Mouse (Mus musculus) heart, embryonic 14.5 days (tissue): ENCODE data around the gene Tra2a. TPM values are rescaled to one million over a fixed set of nuclear protein-coding genes. Genes with fewer than 3 reads are reported as not detected.

Experiments
- ATAC-seq: fragments of 200-750 bp; cut with Nextera tagmentation; 2 replicates; pipeline ENCODE4 v1.8.0; 2017; ENCODE audit warnings: low read depth, moderate TSS enrichment; ENCODE audit not compliant: insufficient number of reproducible peaks, insufficient read depth, low FRiP score
- H3K27ac ChIP-seq, 2 experiments: fragments of 200-500 bp in 1 of 2; fragments of 300-500 bp in 1 of 2; sonication (generic) in 1 of 2; replicated peaks in 1 of 2; 2 replicates each; pipeline ENCODE4 v1.5.1; 2012 to 2014; ENCODE audit warnings: low read depth in 2 of 2, low read length in 2 of 2, control low read depth in 1 of 2, mild to moderate bottlenecking in 1 of 2, mixed read lengths in 1 of 2; ENCODE audit not compliant: control insufficient read depth in 1 of 2, insufficient read depth in 1 of 2
- H3K27me3 ChIP-seq: fragments of 300-500 bp; sonication (generic); 2 replicates; pipeline ENCODE4 v1.6.1; 2014; ENCODE audit warnings: mild to moderate bottlenecking, low read length, control low read depth; ENCODE audit not compliant: control insufficient read depth, insufficient read depth
- H3K36me3 ChIP-seq: fragments of 300-500 bp; sonication (generic); 2 replicates; pipeline ENCODE4 v1.6.1; 2014; ENCODE audit warnings: mild to moderate bottlenecking, control low read depth, low read length, mixed read lengths; ENCODE audit not compliant: control insufficient read depth, insufficient read depth
- H3K4me1 ChIP-seq, 2 experiments: fragments of 200-500 bp in 1 of 2; fragments of 300-500 bp in 1 of 2; sonication (generic) in 1 of 2; 2 replicates each; pipeline ENCODE4 v1.6.1; 2012 to 2014; ENCODE audit warnings: low read length in 2 of 2, control low read depth in 1 of 2, mixed read lengths in 1 of 2; ENCODE audit not compliant: control insufficient read depth in 2 of 2, insufficient read depth in 2 of 2
- H3K4me2 ChIP-seq: fragments of 300-500 bp; sonication (generic); 2 replicates; pipeline ENCODE4 v1.6.1; 2014; ENCODE audit warnings: mild to moderate bottlenecking, low read length
- H3K4me3 ChIP-seq, 2 experiments: fragments of 200-500 bp in 1 of 2; fragments of 300-500 bp in 1 of 2; sonication (generic) in 1 of 2; 2 replicates each; pipeline ENCODE4 v1.5.1; 2012 to 2014; ENCODE audit warnings: low read length in 2 of 2, mild to moderate bottlenecking in 2 of 2, control low read depth in 1 of 2, low read depth in 1 of 2, moderate library complexity in 1 of 2; ENCODE audit not compliant: control insufficient read depth in 1 of 2, insufficient read depth in 1 of 2
- H3K9ac ChIP-seq: fragments of 300-500 bp; sonication (generic); 2 replicates; pipeline ENCODE4 v1.6.1; 2014; ENCODE audit warnings: mild to moderate bottlenecking, low read length
- H3K9me3 ChIP-seq: fragments of 300-500 bp; sonication (generic); 2 replicates; pipeline ENCODE4 v1.6.1; 2016; ENCODE audit warnings: low read length, control low read depth; ENCODE audit not compliant: control insufficient read depth
- WGBS: fragments of 180-500 bp; shearing (Covaris S2); extraction: QIAGEN DNeasy Blood & Tissue Kit; methylation state at CpG from one replicate; pipeline ENCODE4 v1.1.7; 2014; 5-methylcytosine and 5-hydroxymethylcytosine counted together
- polyA plus RNA-seq: library from polyadenylated mRNA; unstranded; fragments of >200 nt; fragmentation: Nextera tagmentation; extraction: Ambion mirVana; gene quantifications from 2 replicates; pipeline ENCODE4 v1.2.1, GENCODE M21; 2014

The Tra2a gene
- polyA plus RNA-seq, 1 experiment from 2014 or later, result 36.1 TPM

DNA sequence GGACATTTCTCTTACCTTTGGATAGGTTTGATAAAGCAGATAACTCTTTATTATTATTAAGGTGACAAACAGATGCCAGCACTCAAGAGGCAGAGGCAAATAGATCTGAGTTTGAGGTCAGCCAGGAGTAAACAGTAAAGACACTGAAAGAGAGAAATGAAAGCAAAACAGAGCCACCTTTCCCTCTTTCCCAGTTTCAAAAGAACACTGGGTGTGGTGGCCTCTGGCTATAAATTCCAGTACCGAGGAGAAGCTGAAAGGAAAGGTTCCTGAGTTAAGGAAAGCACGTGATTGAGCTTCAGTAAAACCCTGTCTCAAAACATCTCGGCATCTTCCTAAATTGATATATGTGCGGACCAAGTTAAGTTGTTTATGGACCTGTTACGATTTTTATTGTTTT is 4.1 kb downstream of the Tra2a start:
- no peak overlapping the region for H3K9ac ChIP-seq

DNA sequence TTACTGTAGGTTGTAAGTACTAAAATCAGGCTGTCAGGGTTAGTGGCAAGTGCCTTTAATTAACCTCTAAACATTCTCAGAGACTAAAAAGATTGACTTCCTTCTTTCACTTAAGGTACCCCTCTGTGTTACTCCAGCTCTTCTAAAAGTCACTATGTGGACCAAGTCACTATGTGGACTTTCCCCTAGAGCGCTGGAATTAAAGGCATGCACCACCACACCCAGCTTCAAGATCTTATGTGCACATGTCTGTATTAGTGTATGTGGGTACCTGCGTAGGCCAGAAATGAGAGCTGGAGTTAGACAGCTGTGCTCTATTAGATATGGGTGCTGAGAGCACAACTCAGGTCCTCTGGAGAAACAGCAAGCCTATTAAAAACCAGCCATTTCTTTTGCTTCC is 6.0 kb downstream of the Tra2a start:
- no peak for ATAC-seq
- H3K4me1 ChIP-seq, result peaks cover 5 to 42% of the 10 kb centered on the region in 2 experiments

More for the DNA sequence above, 4.1 kb downstream of the Tra2a start:
- Histone ChIP-seq H3K4me3 (no peak overlapping the region), H3K27me3 (no peaks in the 10 kb centered on the region), H3K4me1 (peaks cover 5 to 40% of the 10 kb centered on the region in 2 experiments), H3K27ac (no peak overlapping the region), H3K4me2 (no peak overlapping the region), H3K9me3 (no peaks in the 10 kb centered on the region), H3K36me3 (no peaks in the 10 kb centered on the region)
- WGBS, result 54% methylated on average over 5 of the region's 5 CpGs
- no peak for ATAC-seq

DNA sequence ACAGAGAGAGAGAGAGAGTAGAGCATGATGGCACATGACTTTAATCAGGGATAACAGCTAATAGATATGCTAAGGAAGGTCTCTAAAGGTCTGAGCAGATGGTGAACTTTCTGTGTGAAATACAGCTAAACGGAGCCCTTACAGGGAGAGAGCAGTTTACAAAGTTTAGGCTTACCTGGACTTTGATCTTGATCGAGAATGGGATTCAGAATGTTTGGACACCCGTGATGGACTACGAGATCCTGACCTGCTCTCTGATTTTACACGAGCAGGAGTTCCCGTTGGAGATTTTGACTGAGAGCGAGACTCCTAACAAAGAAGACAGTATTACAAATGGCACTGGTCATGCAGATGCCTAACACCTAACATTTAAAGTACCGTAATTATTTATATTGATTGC is 11.6 kb downstream of the Tra2a start:
- 95% methylated on average over 8 of the region's 8 CpGs for WGBS

More for the DNA sequence above, 6.0 kb downstream of the Tra2a start:
- Histone ChIP-seq H3K27me3 (no peaks in the 10 kb centered on the region), H3K4me3 (no peak overlapping the region), H3K4me2 (no peak overlapping the region), H3K9ac (no peak overlapping the region), H3K27ac (no peak overlapping the region), H3K9me3 (no peaks in the 10 kb centered on the region), H3K36me3 (no peaks in the 10 kb centered on the region)
- WGBS, result 93% methylated on average over 2 of the region's 2 CpGs

DNA sequence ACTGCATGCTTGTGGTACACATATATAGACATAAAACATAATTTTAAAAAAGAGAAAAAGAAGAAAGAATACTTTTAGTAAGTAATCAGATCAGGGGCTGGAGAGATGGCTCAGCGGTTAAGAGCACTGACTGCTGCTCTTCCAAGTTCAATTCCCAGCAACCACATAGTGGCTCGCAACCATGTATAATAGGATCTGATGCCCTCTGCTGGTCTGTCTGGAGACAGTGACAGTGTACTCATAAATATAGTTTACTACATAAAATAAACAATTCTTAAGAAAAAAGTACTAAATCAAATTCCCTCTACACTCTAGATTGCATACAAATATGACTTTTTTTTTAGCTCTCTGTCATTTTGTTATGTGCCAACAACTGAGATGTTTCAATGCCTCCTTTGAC is 12.6 kb downstream of the Tra2a start:
- Histone ChIP-seq H3K27me3 (no peaks in the 10 kb centered on the region), H3K4me1 (peaks cover 0 to 3% of the 10 kb centered on the region in 2 experiments; a peak in 1 of 4 replicates), H3K9me3 (no peaks in the 10 kb centered on the region), H3K4me3 (no peak overlapping the region), H3K36me3 (peaks cover 59% of the 10 kb centered on the region), H3K9ac (no peak overlapping the region), H3K27ac (no peak overlapping the region), H3K4me2 (no peak overlapping the region)
- ATAC-seq, result no peak
- 97% methylated on average over 2 of the region's 2 CpGs for WGBS

More for the DNA sequence above, 11.6 kb downstream of the Tra2a start:
- no peak for ATAC-seq
- Histone ChIP-seq H3K27me3 (no peaks in the 10 kb centered on the region), H3K36me3 (peaks cover 52% of the 10 kb centered on the region), H3K4me1 (peaks cover 0 to 11% of the 10 kb centered on the region in 2 experiments; a peak in 2 of 4 replicates), H3K9me3 (no peaks in the 10 kb centered on the region), H3K9ac (no peak overlapping the region), H3K27ac (no peak overlapping the region), H3K4me3 (no peak overlapping the region), H3K4me2 (no peak overlapping the region)

DNA sequence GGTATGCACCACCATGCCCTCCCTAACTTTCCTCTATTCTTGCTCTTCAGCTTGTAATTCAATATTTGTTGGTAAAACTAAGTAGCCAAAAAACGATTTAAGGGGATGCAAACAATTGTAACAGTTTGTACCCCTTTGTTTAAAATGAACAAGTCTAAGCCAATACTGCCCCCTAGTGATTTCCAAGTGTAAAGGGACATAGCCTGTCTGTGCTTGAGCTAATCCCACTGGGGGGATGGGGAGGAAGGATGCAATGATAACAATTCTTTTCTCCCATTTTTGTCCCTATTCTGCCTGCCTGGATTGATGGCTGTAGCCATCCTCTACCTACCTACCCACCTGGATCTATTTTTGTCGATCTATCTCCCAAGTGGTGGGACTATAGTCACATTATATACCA is 16.6 kb downstream of the Tra2a start:
- Histone ChIP-seq H3K4me1 (no peaks in the 10 kb centered on the region), H3K4me3 (no peak overlapping the region), H3K4me2 (no peak overlapping the region), H3K27me3 (no peaks in the 10 kb centered on the region), H3K27ac (no peak overlapping the region), H3K36me3 (peaks cover 91% of the 10 kb centered on the region), H3K9ac (no peak overlapping the region), H3K9me3 (no peaks in the 10 kb centered on the region)
- WGBS, result 57% methylated on average over 2 of the region's 2 CpGs
- no peak for ATAC-seq

DNA sequence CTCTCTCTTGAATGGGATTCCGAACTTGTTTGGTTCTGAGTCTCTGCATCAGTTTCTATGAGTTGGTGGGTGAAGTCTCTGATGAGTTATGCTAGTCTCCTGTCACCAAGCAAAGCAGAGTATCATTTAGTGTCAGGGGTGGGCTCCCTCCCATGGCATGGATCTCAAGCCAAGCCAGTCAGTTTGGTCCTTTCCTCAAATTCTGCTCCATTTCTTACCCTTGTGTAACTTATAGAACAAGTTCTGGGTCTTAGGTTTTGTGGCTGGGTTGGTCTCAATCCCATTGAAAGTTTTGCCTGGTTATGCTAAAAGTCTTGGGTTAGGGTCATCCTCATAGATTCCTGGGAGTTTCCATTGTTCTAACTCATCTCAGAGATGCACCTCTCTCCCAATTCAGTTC is 21.5 kb downstream of the Tra2a start:
- no peaks in the 10 kb centered on the region for H3K4me1 ChIP-seq
- H3K4me3 ChIP-seq, result no peak overlapping the region
- H3K4me2 ChIP-seq, result no peak overlapping the region
- ATAC-seq, result no peak
- H3K9ac ChIP-seq, result no peak overlapping the region
- WGBS, result 81% methylated on average over 1 of the region's 1 CpGs
- H3K27ac ChIP-seq, result no peak overlapping the region
- H3K9me3 ChIP-seq, result no peaks in the 10 kb centered on the region
- no peaks in the 10 kb centered on the region for H3K27me3 ChIP-seq
- peaks cover 47% of the 10 kb centered on the region for H3K36me3 ChIP-seq

DNA sequence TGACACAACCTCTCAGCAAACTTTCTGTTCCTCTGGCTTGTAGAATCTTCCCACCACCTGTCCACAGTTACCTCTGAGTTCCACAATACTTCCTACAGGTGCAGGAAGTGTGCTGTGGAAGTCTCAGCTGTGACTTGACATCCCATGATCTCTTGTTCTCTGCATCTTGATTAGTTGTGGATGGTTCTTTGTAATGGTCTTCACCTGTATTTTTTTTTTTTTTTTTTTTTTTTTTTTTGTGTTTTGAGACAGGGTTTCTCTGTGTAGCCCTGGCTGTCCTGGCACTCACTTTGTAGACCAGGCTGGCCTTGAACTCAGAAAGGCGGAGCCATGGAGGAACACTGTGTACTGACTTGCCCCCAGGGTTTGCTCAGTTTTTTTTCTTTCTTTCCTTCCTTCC is 22.3 kb downstream of the Tra2a start:
- no peak overlapping the region for H3K27ac ChIP-seq
- no peaks in the 10 kb centered on the region for H3K27me3 ChIP-seq
- no peak overlapping the region for H3K4me2 ChIP-seq
- H3K9me3 ChIP-seq, result no peaks in the 10 kb centered on the region
- ATAC-seq, result no peak
- H3K4me1 ChIP-seq, result no peaks in the 10 kb centered on the region
- 82% methylated on average over 1 of the region's 1 CpGs for WGBS
- H3K36me3 ChIP-seq, result peaks cover 43% of the 10 kb centered on the region
- H3K4me3 ChIP-seq, result no peak overlapping the region
- H3K9ac ChIP-seq, result no peak overlapping the region

DNA sequence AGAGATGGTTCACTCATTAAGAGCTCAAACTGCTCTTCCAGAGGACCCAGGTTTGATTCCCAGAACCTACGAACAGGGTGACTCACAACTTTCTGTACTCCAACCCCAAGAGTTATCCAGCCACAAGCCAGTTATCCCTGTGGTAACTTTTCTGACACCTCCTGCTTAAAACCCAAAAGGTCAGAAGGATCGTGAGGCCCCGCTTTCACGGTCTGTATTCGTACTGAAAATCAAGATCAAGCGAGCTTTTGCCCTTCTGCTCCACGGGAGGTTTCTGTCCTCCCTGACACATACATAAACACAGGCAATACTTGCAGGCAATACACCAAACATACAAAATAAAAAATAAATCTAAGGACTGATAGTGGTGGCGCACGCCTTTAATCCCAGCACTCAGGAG is 27.5 kb downstream of the Tra2a start:
- Histone ChIP-seq H3K9ac (no peak overlapping the region), H3K36me3 (no peaks in the 10 kb centered on the region), H3K4me2 (no peak overlapping the region), H3K27ac (no peak overlapping the region), H3K4me3 (no peak overlapping the region), H3K27me3 (no peaks in the 10 kb centered on the region), H3K4me1 (no peaks in the 10 kb centered on the region), H3K9me3 (no peaks in the 10 kb centered on the region)
- peak; percentile 100 for ATAC-seq
- WGBS, result 49% methylated on average over 9 of the region's 9 CpGs
